Mouse (Mus musculus): ENCODE results near the gene Zscan21. TPM values are rescaled to one million over a fixed set of nuclear protein-coding genes. Genes with fewer than 3 reads are reported as not detected.

The Zscan21 gene
- 110 and 124 TPM in 2 replicates for polyA plus RNA-seq (2014; fragmentation: Nextera tagmentation; extraction: Ambion mirVana)

DNA sequence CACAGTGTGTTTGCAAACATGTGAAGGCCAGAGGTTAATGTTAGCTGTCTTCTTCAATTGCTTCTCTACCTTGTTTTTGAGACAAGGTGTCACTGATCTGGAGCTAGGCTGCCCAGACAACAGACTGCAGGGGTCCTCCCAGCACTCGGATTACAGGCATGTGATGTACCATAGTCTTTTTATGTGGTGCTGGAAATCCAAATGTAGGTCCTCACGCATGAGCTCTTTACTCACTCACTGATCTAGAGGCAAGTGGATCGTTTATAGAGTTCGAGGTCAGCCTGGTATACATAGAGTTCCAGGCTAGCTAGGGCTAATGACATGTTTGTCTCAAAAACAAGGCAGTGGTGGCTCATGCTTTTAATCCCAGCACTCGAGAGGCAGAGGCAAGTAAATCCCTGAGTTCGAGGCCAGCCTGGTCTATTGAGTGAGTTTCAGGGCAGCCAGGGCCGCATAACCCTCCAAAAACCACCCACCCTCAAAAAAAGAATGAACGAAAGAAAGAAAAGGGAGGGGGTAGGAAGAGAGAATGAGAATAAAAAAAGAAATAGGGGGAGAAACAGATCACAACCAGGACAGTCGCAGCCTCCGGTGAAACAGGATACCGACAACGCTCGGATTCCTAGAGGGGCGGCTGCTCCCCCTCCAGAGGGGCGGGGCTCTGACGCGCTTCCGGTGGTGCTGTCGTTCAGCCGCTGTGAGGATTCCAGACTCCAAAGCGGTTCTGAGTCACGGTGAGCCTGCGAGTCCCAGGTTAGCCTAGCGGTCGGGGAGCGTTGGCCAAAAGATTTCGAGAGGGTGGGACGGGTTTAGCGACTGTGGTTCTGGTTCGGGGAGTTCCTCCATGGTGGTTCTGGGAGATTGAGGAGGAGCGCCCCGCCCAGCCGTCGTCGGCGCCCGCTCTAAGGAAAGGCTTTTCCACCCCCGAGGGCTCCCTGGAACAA is at the start of gene Zscan21:
Gene Zscan21 (plus strand): TSS at position 649 of the 944 bp plus-strand sequence.
- Histone ChIP-seq H3K36me3 (ENCODE audit: control insufficient read depth, insufficient read depth, low read length) (no peaks in the 10 kb centered on the region), H3K27ac (ENCODE audit: low read depth, low read length) (peak within 1 kb of the TSS; percentile 78), H3K4me1 (replicated peaks; ENCODE audit: control insufficient read depth, insufficient read depth, low read length) (peaks cover 2% of the 10 kb centered on the region; the same call in 1 of the 2 replicates), H3K9ac (ENCODE audit: low read depth, low read length) (peak within 1 kb of the TSS; percentile 58), H3K9me3 (ENCODE audit: control insufficient read depth, low read length) (no peaks in the 10 kb centered on the region), H3K27me3 (ENCODE audit: control insufficient read depth, insufficient read depth, low read length) (no peaks in the 10 kb centered on the region), H3K4me3 (ENCODE audit: low read depth, low read length) (peak within 1 kb of the TSS; percentile 52), H3K4me2 (replicated peaks; ENCODE audit: low read depth, low read length) (peak within 1 kb of the TSS; percentile 48)
- WGBS: 7% methylated on average over 38 of the region's 38 CpGs
- ATAC-seq (ENCODE audit: low FRiP score) (peak; percentile 96), DNase-seq (ENCODE audit: low spot score) (peak; percentile 94)

- no peaks in the 10 kb centered on the region for H3K4me1 ChIP-seq (replicated peaks; ENCODE audit: control insufficient read depth, insufficient read depth, low read length)
- no peaks in the 10 kb centered on the region for H3K36me3 ChIP-seq (ENCODE audit: control insufficient read depth, insufficient read depth, low read length)
- H3K9me3 ChIP-seq (ENCODE audit: control insufficient read depth, low read length): no peaks in the 10 kb centered on the region
- H3K27ac ChIP-seq (ENCODE audit: low read depth, low read length): no peak overlapping the region
- 91% methylated on average over 4 of the region's 4 CpGs for WGBS
- H3K27me3 ChIP-seq (ENCODE audit: control insufficient read depth, insufficient read depth, low read length): no peaks in the 10 kb centered on the region
- no peak for DNase-seq (ENCODE audit: low spot score)
- no peak overlapping the region for H3K4me2 ChIP-seq (replicated peaks; ENCODE audit: low read depth, low read length)
- no peak for ATAC-seq (ENCODE audit: low FRiP score)
- H3K4me3 ChIP-seq (ENCODE audit: low read depth, low read length): no peak overlapping the region
- no peak overlapping the region for H3K9ac ChIP-seq (ENCODE audit: low read depth, low read length)
These were observed 42.9 kb upstream of the Zscan21 start for GRCm38 (mm10) chr5:138073803-138074202.

- H3K4me2 ChIP-seq (replicated peaks; ENCODE audit: low read depth, low read length): no peak overlapping the region
- no peak overlapping the region for H3K27ac ChIP-seq (ENCODE audit: low read depth, low read length)
- H3K9me3 ChIP-seq (ENCODE audit: control insufficient read depth, low read length): no peaks in the 10 kb centered on the region
- H3K27me3 ChIP-seq (ENCODE audit: control insufficient read depth, insufficient read depth, low read length): peaks cover 2% of the 10 kb centered on the region; the same call in 1 of the 2 replicates
- no peak overlapping the region for H3K4me3 ChIP-seq (ENCODE audit: low read depth, low read length)
- ATAC-seq (ENCODE audit: low FRiP score) (no peak), DNase-seq (ENCODE audit: low spot score) (no peak)
- no peaks in the 10 kb centered on the region for H3K4me1 ChIP-seq (replicated peaks; ENCODE audit: control insufficient read depth, insufficient read depth, low read length)
- no peaks in the 10 kb centered on the region for H3K36me3 ChIP-seq (ENCODE audit: control insufficient read depth, insufficient read depth, low read length)
- H3K9ac ChIP-seq (ENCODE audit: low read depth, low read length): no peak overlapping the region
- WGBS: 81% methylated on average over 3 of the region's 3 CpGs
These were observed 41.0 kb upstream of the Zscan21 start for GRCm38 (mm10) chr5:138075684-138076083.

DNA sequence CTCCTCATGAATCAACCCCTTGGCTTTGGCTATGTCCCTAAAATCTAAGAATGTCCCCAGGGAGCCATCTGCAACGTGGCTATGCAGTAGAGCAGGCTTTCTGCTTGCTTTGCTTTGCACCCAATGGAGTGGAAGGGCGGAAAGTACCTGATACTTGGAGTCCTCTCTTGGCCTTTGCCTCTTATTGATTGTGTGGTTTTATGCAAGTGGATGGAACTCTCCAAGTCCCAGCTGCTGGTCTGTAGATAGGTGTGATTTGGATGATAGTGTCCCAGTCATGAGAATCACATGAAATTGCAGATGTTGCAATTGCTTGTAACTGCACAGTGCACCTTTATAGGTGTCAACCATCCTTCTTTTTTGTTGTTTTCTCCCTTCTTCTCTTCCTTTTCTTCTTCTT is 40.6 kb upstream of the Zscan21 start:
- Histone ChIP-seq H3K27me3 (ENCODE audit: control insufficient read depth, insufficient read depth, low read length) (peaks cover 2% of the 10 kb centered on the region; the same call in 1 of the 2 replicates), H3K4me1 (replicated peaks; ENCODE audit: control insufficient read depth, insufficient read depth, low read length) (no peaks in the 10 kb centered on the region), H3K4me2 (replicated peaks; ENCODE audit: low read depth, low read length) (no peak overlapping the region), H3K27ac (ENCODE audit: low read depth, low read length) (no peak overlapping the region), H3K9ac (ENCODE audit: low read depth, low read length) (no peak overlapping the region), H3K36me3 (ENCODE audit: control insufficient read depth, insufficient read depth, low read length) (no peaks in the 10 kb centered on the region), H3K9me3 (ENCODE audit: control insufficient read depth, low read length) (no peaks in the 10 kb centered on the region), H3K4me3 (ENCODE audit: low read depth, low read length) (no peak overlapping the region)
- ATAC-seq (ENCODE audit: low FRiP score): no peak
- WGBS: 57% methylated on average over 2 of the region's 2 CpGs
- no peak for DNase-seq (ENCODE audit: low spot score)

- H3K4me3 ChIP-seq (ENCODE audit: low read depth, low read length): no peak overlapping the region
- H3K27me3 ChIP-seq (ENCODE audit: control insufficient read depth, insufficient read depth, low read length): peaks cover 2% of the 10 kb centered on the region; the same call in 1 of the 2 replicates
- no peak overlapping the region for H3K27ac ChIP-seq (ENCODE audit: low read depth, low read length)
- no peak overlapping the region for H3K9ac ChIP-seq (ENCODE audit: low read depth, low read length)
- H3K36me3 ChIP-seq (ENCODE audit: control insufficient read depth, insufficient read depth, low read length): no peaks in the 10 kb centered on the region
- no peaks in the 10 kb centered on the region for H3K9me3 ChIP-seq (ENCODE audit: control insufficient read depth, low read length)
- H3K4me2 ChIP-seq (replicated peaks; ENCODE audit: low read depth, low read length): no peak overlapping the region
- DNase-seq (ENCODE audit: low spot score) (no peak), ATAC-seq (ENCODE audit: low FRiP score) (no peak)
- H3K4me1 ChIP-seq (replicated peaks; ENCODE audit: control insufficient read depth, insufficient read depth, low read length): no peaks in the 10 kb centered on the region
- 92% methylated on average over 5 of the region's 5 CpGs for WGBS
These were observed 36.2 kb upstream of the Zscan21 start for GRCm38 (mm10) chr5:138080456-138080855.

DNA sequence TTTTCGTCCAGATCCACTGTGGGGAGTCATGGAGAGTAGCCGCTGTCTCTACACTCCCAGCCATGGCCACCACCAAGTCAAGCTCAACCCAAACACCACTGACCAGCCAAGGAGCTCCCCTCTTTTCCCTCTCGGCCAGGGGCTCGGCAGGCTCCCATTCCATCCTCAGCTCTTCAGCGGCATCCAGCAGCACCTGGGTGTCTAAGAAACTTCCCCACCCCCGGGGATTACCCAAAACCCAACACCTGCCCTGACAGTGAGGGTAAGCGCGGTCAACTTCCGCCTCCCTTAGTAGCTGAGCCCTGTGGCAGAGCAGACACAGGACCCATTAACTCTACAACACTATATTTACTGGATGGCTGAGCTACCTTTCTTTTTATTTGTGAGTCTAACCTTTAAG is 35.3 kb upstream of the Zscan21 start:
- no peak overlapping the region for H3K4me2 ChIP-seq (replicated peaks; ENCODE audit: low read depth, low read length)
- H3K36me3 ChIP-seq (ENCODE audit: control insufficient read depth, insufficient read depth, low read length): no peaks in the 10 kb centered on the region
- H3K9ac ChIP-seq (ENCODE audit: low read depth, low read length): no peak overlapping the region
- H3K4me3 ChIP-seq (ENCODE audit: low read depth, low read length): no peak overlapping the region
- no peak overlapping the region for H3K27ac ChIP-seq (ENCODE audit: low read depth, low read length)
- WGBS: 82% methylated on average over 9 of the region's 9 CpGs
- ATAC-seq (ENCODE audit: low FRiP score) (no peak), DNase-seq (ENCODE audit: low spot score) (no peak)
- peaks cover 2% of the 10 kb centered on the region; the same call in 1 of the 2 replicates for H3K27me3 ChIP-seq (ENCODE audit: control insufficient read depth, insufficient read depth, low read length)
- no peaks in the 10 kb centered on the region for H3K4me1 ChIP-seq (replicated peaks; ENCODE audit: control insufficient read depth, insufficient read depth, low read length)
- no peaks in the 10 kb centered on the region for H3K9me3 ChIP-seq (ENCODE audit: control insufficient read depth, low read length)

- DNase-seq (ENCODE audit: low spot score) (no peak), ATAC-seq (ENCODE audit: low FRiP score) (no peak)
- Histone ChIP-seq H3K4me2 (replicated peaks; ENCODE audit: low read depth, low read length) (no peak overlapping the region), H3K4me3 (ENCODE audit: low read depth, low read length) (no peak overlapping the region), H3K9me3 (ENCODE audit: control insufficient read depth, low read length) (no peaks in the 10 kb centered on the region), H3K36me3 (ENCODE audit: control insufficient read depth, insufficient read depth, low read length) (no peaks in the 10 kb centered on the region), H3K27me3 (ENCODE audit: control insufficient read depth, insufficient read depth, low read length) (peaks cover 2% of the 10 kb centered on the region; the same call in 1 of the 2 replicates), H3K4me1 (replicated peaks; ENCODE audit: control insufficient read depth, insufficient read depth, low read length) (no peaks in the 10 kb centered on the region), H3K9ac (ENCODE audit: low read depth, low read length) (no peak overlapping the region), H3K27ac (ENCODE audit: low read depth, low read length) (no peak overlapping the region)
- WGBS: 67% methylated on average over 2 of the region's 2 CpGs
These were observed 33.3 kb upstream of the Zscan21 start for GRCm38 (mm10) chr5:138083318-138083900.

DNA sequence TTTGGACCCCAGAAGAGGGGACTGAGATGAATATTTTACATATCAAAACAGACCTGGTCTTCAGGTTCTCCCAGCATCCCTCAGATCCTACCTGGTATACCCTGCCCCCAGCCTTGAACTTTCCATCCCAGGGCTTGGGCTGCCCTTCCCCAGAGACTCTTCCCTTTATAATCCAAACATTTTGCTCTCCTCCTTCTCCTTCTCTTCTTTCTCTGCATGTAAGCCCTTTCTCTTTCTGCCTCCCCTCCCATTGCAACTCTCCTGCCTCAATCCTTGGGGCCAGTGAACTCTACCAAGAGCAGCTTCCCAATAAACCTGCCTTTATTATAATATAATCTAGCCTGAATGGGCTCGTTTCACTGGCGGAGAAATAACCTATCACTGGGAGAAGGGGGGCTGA is 32.8 kb upstream of the Zscan21 start:
- Histone ChIP-seq H3K36me3 (ENCODE audit: control insufficient read depth, insufficient read depth, low read length) (no peaks in the 10 kb centered on the region), H3K27ac (ENCODE audit: low read depth, low read length) (no peak overlapping the region), H3K4me3 (ENCODE audit: low read depth, low read length) (no peak overlapping the region), H3K4me1 (replicated peaks; ENCODE audit: control insufficient read depth, insufficient read depth, low read length) (no peaks in the 10 kb centered on the region), H3K27me3 (ENCODE audit: control insufficient read depth, insufficient read depth, low read length) (peaks cover 2% of the 10 kb centered on the region; the same call in 1 of the 2 replicates), H3K4me2 (replicated peaks; ENCODE audit: low read depth, low read length) (no peak overlapping the region), H3K9me3 (ENCODE audit: control insufficient read depth, low read length) (no peaks in the 10 kb centered on the region), H3K9ac (ENCODE audit: low read depth, low read length) (no peak overlapping the region)
- DNase-seq (ENCODE audit: low spot score) (no peak), ATAC-seq (ENCODE audit: low FRiP score) (no peak)
- 94% methylated on average over 2 of the region's 2 CpGs for WGBS

Data from hindbrain, embryonic 11.5 days (tissue).